Mouse (Mus musculus): Measurements from ENCODE around the gene Tppp2.

The Tppp2 gene

DNA sequence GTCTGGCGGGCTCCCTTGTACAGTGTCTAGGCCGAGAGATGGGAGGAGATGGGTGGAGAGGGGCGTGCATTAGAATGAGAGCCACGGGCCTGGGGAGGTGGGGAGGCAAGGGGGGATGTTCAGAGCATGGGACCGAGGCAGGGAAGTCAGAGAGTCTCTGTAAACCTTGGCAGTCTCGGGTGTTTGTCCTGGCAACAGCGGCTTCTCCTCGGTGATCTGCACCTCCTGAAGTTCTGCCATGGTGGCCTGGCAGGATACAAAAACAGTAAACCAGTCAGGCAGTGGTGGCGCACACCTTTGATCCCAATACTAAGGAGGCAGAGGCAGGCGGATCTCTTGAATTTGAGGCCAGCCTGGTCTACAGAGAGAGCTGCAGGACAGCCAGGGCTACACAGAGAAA, 6.9 kb upstream of the Tppp2 start:
- no peak for DNase-seq (ENCODE audit: low spot score in 2 of 2)

DNA sequence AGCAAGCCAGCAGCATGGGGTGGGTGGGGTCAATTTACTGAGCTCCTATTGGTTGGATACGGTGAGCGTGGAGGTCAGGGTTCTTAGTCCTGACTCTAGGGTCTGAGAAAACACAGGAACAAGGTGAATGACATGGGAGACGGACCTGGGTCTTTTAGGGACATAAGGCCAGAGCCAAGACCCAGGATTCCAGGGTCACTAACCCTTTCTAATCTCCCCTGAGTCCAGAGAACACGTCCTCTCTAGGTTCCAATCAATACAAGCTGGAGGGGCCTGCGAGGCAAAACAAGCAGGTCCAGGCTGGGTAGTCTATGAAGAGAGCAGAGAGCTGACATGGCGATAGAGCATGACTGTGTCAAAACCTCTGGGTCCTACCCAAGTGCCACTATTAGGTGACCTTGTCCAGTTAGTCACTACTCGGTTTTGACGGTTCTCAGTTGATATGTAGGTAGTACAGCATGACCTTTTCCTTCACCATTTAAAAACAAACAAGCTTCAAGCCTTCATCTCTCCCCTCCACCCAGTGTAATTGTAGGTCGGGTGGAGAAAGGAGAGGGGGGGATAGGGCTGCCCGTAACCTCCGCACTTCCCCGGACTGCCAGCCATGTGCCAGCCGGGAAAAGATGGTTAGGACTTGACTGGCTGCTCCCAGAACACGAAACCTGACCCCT, 5.7 kb upstream of the Tppp2 start:
- no peak for DNase-seq (ENCODE audit: low spot score in 2 of 2)

DNA sequence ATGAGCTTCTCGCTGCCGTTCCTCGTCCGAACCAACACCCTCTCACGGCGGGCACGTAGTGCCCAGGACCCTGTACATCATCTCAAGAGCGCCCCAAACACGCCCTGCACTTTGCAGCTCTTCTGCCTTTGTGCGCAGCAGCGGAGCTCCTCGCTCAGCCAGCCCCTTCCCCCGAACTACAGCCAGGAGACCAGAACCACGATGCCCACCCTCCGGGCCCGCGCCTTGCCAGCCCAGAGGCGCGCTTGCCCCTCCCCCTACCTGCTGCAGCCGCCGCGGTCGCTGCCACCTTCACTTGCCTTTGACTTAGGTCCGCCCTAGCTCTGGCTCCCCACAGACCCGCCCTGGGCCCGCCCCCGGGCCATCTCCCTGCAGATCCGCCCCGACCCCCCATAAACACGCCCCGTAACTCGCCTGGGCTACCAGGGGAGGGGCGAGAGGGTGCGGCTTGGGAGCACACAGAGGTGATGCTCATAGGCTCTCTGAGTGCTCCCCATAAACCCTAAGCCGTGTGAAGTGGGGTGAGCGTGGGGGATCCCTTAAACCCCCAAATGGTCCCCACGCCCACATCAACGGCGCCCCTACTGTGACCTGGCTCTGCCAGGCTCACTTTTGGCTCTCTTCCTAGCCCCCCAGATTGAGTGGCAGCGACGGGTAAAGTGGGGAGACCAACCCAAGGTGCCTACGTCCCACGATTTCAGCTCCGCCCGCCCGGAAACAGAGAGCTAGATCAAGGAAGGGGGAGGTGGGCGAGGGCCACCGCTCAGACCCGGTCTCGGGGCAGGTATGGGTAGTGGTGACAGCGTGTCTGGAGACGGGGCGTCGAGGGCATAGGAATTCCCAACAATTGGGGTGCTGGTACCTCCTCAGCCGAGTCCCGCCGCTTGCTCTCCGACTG, 4.9 kb upstream of the Tppp2 start:
- DNase-seq (ENCODE audit: low spot score in 2 of 2): peak; percentile 83 to 84

DNA sequence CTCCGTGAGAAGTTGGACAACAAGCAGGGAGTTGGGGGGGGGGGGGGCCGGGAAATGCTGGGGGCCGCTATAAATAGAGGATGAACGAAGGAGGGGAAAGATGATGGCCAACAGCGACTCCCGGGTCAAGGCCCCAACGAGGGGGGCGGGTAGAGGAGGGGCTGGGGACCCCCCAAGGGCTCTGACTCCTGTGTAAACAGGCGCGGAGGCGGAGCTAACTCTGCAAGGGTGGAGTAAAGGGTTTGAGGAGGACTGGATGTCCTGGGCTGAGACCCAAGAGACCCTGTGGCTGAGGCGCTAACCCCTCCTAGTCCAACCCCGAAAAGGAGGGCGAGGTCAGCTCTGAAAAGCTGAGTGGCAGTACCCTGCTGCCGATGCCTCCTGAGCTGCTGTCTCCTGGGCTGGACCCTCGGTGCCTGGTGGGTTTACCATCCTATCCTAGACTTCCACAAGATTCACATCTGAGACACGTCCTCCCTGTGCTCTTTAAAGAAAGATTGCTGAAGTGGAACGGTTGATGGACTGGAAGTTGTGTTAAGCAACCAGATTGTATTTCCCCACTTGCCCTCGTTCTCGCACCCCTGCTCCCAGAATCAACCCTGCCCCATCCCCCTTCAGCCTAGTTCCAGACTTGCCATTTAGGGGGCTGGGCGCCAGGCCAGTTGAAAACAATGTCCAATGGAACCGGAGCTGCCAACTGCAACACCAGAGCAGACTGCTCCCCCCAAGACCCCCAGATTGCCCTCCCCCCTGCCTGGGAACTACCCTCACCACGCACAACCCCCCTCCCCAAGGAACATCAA, 4.1 kb upstream of the Tppp2 start, which contains the start of gene Ndrg2:
TSS of gene Ndrg2 (minus strand) at position 199 of the 803 bp plus-strand sequence.
- peak; percentile 91 to 92 for DNase-seq (ENCODE audit: low spot score in 2 of 2)

DNA sequence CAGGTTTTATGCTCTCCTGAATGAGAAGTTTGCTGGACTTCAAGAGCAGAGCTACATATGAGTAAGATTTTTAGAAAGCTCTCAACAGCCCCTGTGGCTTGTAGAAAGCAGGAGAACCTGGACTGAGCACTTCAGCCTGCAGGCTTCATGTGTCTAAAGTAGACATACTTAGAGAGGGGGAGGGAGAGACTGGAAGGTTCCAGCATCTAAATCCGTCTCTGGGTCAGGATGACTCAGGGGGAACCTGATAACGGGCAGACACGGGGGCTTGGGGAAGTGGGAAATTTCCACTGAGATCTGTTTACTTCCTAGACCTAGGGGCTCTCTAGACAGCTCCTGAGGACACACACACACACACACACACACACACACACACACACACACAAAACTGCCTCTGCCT, 3.2 kb upstream of the Tppp2 start:
- DNase-seq (ENCODE audit: low spot score in 2 of 2): no peak

DNA sequence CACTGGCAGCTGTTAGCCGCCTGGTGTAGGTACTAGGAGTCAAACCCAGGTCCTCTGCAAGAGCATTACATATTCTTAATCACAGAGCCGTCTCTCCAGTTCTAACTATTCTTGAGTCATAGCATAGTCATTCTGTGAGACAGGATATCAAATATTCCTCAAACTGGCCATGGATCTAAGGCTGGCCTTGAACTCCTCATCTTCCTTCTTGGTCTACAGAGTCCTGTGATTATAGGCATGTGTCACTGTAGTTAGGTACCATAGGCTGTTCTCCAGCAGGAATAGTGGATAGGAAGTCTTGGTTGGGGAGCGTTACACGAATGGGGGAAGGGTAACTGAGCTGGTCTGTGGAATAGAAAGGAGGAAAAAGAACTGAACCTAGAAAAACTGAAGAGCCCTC, 1.7 kb upstream of the Tppp2 start:
- no peak for DNase-seq (ENCODE audit: low spot score in 2 of 2)

DNA sequence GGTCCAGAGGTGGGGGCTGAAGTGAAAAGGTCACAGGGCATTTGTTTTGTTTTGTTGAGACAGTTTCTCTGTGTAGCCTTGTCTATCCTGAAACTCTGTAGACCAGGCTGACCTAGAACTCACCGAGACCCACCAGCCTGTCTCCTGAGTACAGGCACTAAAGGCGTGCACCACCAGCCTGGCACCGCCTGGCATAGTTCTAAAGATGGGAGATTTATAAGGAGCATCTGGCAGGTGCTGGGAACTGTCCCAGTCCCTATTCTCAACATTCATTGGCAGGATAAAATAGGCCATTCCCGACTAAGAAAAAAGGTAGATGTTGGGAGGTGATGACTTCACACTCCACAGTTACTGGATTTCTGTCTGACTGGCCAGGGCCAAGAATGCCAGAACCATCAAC, 741 bp downstream of the Tppp2 start:
- no peak for DNase-seq (ENCODE audit: low spot score in 2 of 2)

DNA sequence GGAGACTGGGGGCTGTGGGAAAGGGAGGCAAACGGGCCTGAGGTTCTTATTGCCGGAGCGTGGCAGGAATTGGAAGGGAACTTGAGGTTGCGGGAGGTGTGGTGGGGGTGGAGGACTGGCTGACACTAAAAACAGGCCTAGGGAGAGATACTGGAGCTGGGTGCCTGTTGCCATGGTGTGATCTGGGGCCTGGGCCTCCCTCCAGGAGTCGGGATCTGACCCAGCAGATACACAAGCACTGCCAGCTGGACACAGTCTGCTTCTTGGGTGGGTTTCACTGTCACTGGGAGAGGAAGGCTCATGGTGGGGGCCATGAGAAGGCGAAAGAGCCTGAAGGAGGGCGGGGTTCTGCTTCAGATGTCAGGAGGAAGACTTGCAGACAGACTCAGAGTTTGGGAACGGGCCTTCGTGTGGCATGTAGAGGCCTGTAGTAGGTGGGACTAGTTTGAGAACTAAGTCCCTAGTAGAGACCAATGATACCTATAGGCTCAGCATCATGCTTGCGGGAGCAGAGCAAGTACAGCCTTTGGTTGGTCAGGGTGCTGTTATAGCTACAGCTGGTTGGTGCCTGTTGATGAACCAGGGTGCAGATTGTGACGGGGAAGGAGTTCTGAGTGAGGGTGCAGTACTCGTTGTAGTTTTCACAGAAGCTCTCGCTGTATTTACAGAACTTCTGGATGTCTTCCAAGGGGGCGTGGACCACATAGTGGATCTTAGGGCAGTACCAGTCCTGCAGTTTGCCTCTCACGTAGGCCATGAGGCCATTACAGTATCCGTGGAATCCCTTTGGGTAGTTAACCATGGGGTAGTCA, 3.7 kb downstream of the Tppp2 start:
- DNase-seq (ENCODE audit: low spot score in 2 of 2): peak; percentile 77 to 87

DNA sequence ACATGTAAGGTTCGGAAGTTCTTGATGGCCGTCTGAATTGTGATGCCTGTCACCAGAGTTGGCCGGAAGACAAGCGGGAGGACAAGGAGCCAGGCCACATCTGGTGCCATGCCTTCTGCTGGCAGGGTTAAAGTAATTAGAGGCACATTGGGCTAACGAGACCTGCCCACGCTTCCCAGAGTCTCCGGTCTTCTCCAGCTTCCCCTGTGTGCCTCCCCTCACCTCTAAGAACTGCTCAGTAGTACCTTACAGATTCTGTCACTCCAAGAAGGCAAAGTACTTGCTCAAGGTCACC, 4.3 kb downstream of the Tppp2 start, which contains the start of gene Rnase13:
TSS of gene Rnase13 (minus strand) at position 203 of the 295 bp plus-strand sequence.
- no peak for DNase-seq (ENCODE audit: low spot score in 2 of 2)

DNA sequence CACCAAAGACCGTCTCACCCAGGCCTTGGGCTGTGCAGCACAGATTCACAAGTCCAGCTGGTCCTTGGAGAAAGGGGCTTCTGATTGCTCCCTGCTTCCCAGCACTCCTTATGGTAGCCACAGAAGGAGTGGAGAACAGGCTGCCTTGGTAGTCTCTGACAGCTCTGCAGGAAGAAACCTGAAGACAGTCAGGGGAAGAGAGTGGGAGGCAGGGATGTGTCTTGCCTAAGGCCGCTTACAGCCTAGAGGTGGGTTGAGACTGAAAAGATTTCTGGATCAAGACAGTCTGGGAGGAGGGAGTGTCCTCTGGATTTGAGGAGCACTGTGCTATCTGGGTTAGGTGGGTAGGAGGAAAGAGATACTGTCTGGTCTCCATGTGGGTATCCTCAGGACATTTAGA, 4.7 kb downstream of the Tppp2 start:
- DNase-seq (ENCODE audit: low spot score in 2 of 2): no peak

DNA sequence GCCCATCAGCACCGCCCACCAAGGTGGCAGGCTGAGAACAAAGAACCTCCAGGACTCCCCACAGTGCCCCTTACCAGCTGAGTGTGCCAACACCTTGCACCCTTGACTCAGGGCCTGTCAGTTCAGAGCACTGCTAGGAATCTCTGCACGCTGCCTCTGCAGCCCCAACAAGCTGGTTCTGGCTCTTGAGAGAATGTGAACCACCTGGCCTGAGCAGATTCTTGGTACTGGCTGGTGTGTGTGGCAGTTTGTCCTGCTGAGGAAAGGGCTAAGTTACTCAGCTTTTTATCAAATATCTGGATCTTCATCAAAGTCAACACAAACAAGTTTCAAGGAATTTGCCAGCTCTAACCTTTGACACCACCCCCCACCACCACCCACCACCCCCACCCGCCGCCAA, 5.3 kb downstream of the Tppp2 start:
- no peak for DNase-seq (ENCODE audit: low spot score in 2 of 2)

DNA sequence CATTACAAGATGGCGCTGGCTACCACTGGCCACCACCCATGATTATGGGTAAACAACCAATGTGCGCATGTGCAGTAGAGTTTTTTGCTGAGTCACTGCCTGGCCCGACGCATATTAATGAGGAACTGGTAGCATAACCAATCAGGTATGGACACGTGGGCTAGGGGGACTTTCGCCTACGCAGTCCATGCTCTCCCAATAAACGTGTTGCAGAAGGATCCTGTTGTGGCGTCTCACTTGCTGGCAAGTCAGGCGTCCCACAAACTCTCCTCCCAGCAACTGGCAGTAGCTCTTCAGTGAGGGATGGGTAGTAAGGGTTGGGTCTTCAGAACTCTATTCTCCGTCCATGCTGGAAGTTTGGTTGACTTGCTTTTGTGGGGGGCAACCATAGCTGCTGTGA, 8.7 kb downstream of the Tppp2 start:
- DNase-seq (ENCODE audit: low spot score in 2 of 2): peak in 1 of 2 experiments; percentile 9

DNA sequence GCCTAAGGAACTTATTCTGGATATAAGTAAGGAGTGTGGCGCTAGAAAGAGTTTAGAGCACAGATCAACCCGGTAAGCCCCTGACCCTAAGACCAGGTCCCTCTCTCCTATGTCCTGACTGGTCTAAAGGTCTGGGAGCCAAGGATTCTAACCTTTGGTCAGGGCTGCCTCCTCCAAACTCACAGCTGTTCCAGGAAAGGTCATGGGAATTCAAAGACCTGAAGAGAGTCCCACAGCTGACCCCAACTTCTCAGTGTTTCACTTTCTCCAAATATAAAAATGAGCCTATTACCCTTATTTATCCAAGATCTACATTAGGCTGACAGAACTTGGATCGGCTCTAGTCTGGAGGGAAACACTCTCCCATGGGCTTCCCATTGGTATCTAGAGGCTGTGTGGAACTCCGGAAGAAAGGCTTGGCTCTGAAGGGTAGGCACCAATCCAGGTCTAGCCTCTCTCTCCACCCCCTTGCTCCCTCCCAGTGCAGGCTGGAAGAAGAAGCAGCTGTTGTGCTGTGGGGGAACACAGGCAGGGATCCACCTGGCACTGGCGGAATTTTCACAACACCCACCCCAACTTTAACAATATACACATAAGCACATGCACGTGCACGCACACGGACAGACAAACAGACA, 11.2 kb downstream of the Tppp2 start:
- peak; percentile 80 to 83 for DNase-seq (ENCODE audit: low spot score in 2 of 2)

DNA sequence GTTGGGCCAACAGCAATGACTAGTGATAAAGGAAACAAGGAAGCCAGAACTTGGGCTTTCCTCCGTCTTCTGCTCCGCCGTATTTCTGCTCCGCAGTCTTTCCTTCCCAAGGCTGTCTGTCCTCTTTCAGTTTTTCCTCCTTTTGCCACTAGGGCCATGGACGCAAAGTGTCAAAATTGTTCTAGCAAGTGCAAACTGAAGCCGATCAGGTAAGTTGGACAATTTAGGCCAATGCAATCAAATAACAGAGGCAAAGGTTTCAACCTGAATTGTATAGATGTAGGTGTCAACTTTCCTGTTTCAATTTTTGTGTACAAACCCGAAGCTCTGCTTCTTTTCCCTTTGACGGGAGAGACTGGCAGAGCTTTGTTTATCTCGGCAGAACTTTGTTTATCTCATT, 11.7 kb downstream of the Tppp2 start:
- no peak for DNase-seq (ENCODE audit: low spot score in 2 of 2)

DNA sequence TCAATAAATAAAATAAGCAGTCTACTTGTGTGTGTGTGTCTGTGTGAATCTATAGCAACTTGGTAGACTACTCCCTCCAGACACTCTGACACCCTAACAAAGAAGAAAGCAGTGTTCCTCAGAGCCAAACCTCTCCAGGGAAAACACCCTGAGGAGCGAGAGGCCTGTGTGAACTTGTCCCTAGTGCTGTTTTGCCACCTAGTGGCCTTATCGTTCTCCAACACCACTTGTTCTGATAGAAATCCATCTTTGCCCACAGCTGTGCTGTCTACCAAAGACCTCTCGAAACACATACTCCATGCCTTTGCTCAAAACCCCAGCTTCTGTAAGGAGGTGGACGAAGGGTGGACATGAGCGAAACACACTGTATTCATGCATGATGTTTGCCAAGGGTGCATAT, 12.6 kb downstream of the Tppp2 start:
- peak; percentile 80 to 82 for DNase-seq (ENCODE audit: low spot score in 2 of 2)

DNA sequence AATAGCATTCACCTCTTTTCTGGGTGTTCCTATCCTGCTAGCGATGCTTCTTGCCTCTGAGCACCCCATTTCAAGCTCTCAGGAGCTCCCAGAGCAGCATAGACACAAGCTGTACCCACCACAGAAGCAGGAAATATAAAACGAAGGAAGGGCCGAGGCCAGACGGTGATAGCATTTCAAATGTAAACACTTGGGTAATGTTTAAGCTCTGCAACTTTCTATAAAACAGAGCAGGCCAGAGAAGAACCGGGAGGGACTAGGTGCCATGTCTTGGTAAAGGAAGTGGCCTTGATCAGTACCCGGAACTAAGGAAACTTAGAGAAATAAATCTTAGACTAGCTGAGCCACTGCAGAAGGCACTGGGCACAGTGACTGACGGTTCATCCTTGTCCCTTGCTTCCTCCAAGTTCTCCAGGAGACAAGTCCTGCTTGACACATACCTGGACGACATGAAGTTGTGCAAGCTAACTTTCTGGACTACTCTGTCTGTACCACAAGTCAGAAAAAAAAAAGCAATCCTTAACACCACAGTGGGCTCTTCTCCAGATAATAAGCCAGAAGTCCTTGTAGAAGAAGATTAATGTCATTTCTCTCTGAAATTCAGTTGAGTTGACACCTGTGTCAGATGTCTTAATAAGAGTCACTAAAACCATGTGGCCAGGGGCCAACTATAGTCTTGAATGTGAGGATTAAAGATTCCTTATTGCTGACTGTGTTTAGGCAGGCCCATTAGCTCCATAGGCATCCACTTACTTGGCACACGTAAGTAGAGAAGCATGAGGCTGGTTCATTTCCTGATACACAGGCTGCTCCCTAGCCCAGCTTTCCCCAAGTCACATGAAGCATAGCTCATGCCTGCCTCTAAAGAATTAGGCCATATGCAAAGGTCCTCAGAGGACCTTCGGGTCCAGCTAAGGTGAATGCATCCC, 14.1 kb downstream of the Tppp2 start:
- DNase-seq (ENCODE audit: low spot score in 2 of 2): peak in 1 of 2 experiments; percentile 8

DNA sequence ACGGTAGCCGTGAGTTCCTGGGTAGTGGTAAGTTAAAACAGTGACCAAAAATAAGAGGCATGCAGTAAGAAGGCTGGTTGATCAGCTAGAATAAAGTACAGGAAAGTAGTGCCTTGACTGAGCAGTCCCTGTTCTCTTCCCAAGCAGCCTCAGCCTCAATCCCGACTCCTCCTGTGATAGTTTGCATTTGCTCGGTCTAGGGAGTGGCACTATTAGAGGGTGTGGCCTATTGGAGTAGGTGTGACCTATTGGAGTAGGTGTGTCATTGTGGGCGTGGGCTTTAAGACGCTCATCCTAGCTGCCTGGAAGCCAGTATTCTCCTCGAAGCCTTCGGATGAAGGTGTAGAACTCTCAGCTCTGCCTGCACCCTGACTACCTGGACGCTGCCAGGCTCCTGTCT, 20.8 kb downstream of the Tppp2 start:
- DNase-seq (ENCODE audit: low spot score in 2 of 2): no peak

DNA sequence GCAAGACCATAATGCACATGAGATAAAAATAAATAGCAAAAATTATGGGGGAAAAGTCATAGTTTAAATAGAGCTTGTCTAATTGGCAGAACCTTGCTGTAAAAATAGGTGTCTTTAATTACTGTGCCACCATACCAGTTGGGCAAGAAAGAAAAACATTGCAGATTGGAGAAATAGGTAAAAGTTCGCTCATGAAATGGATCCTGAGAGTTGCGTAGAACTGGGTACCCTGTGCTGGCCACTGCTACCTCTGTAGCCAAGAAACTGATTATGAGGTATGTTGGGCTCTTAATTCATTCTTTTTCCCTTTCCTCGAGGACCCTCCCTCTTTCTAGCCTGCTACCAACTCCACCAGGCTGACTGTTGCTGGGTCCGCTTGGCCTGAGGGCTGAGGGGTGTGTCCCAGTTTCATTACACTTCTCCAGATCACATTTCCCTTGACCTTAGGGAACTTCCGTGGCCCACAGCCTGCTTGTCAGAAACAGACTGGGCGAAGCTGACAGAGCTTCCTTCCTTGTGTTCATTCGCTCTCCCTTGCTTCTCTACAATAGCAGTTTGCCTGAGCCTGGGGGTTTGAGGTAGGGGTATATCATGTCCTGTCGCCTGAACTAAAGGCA, 22.8 kb downstream of the Tppp2 start:
- no peak for DNase-seq (ENCODE audit: low spot score in 2 of 2)

DNA sequence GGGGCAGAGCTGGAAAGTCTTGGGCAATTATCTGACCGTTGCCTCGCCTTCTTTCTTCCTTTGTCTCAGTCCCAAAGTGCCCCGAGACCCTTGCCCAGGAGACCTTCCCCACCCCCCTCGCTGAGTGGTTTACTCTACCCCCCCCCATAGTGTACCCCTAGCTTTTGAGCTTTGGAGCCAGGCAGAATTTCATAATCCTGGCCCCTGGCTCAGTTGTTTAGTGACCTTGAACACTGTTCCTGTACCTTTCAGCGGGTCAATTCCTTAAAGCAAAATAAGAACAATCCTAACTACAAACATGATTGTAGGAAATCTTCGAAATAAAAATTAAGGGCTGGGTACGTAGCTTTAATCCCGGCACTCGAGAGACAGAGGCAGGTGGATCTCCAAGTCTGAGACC, 23.4 kb downstream of the Tppp2 start:
- no peak for DNase-seq (ENCODE audit: low spot score in 2 of 2)

DNA sequence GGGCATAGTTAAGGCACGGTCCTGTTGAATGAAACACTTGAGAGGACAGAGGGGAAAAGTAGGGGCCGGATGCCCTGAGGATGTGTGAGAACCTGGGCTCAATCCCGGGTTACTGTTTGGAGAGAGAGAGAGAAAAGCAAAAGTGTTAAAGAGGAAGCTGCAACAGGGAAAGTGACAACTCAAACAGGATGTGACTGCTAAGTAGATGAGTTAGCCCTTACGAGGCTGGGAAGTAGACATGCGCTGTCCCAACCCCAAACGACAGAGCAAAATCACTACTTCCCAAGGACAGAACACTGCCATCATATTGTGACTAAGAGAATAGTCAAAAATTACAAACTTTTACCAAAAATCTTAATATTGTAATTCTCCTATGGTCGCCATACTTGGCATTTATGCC, 24.0 kb downstream of the Tppp2 start:
- DNase-seq (ENCODE audit: low spot score in 2 of 2): no peak
